Mouse (Mus musculus) stomach, postnatal 0 days (tissue): ENCODE results near the gene Atat1.

ENCODE experiments used
- CTCF ChIP-seq: IDR thresholded peaks from 2 replicates; pipeline ENCODE4 v1.5.1; 2016; ENCODE audit warnings: antibody characterized with exemption, low read depth, mild to moderate bottlenecking, moderate library complexity
- EP300 ChIP-seq: optimal IDR thresholded peaks from 2 replicates; pipeline ENCODE3; 2016; ENCODE audit warnings: antibody characterized with exemption

DNA sequence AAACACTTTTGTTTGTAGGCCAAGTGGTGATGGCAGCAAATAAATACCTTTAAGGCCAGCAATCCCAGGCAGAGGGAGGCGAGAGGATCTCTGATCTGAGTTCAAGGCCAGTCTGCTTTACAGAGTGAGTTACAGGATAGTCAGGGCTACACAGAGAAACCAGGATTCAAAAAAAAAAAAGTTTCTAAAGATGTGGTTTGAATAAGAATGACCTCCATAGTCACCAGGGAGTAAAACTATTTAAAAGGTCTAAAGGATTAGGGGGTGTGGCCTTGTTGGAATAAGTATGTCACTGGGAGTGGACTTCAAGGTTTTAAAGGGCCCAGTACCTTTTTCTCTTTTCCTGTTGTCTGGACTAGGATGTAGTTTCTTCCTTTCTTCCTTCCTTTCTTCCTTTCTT, 30.1 kb upstream of the Atat1 start:
- TF ChIP-seq EP300 (no peak), CTCF (no peak)
